Mouse (Mus musculus): ENCODE data around the gene Eif4enif1. TPM values are rescaled to one million over a fixed set of nuclear protein-coding genes. Genes with fewer than 3 reads are reported as not detected.

Gene Eif4enif1
- total RNA-seq, 2 experiments from 2014 or later = 27.5 to 32.7 TPM

Other genes with a start within 250 kb of the Eif4enif1 start
- 10 to 100 TPM; 10.8 to 14.1 TPM for gene Sfi1, start 8.9 kb upstream of the Eif4enif1 start, total RNA-seq (2021)
- gene Drg1, start 64.0 kb downstream of the Eif4enif1 start, total RNA-seq (2021) = 10 to 100 TPM; 42.8 to 45.0 TPM
- gene Patz1, start 86.5 kb downstream of the Eif4enif1 start, total RNA-seq (2021) = 1 to 10 TPM; 9.2 to 9.6 TPM
- 10 to 100 TPM; 15.3 to 17.7 TPM for gene Pik3ip1, start 128.0 kb downstream of the Eif4enif1 start, total RNA-seq (2021)
- 10 to 100 TPM; 11.4 to 11.8 TPM for gene Limk2, start 206.8 kb downstream of the Eif4enif1 start, total RNA-seq (2021)
- gene Rnf185, start 250.0 kb downstream of the Eif4enif1 start, total RNA-seq (2021) = 10 to 100 TPM; 13.1 to 16.9 TPM